Mouse (Mus musculus) MEL (cell line): ENCODE data around the gene Morc4.

Experiments used
- CHD1 ChIP-seq: IDR thresholded peaks from 2 replicates; pipeline ENCODE4 v1.6.1; 2012; ENCODE audit warnings: low read depth, mild to moderate bottlenecking, inconsistent platforms, low read length, improper control_type of control experiment
- CHD2 ChIP-seq: IDR thresholded peaks from 2 replicates; pipeline ENCODE4 v1.6.1; 2011; ENCODE audit warnings: low read length, improper control_type of control experiment
- CTCF ChIP-seq, 3 experiments: IDR thresholded peaks in 2 of 3; conservative IDR thresholded peaks in 1 of 3; 2 replicates each; pipeline ENCODE4 v1.5.1; 2011 to 2012; ENCODE audit warnings: low read length in 3 of 3, low read depth in 2 of 3, mild to moderate bottlenecking in 2 of 3, improper control_type of control experiment in 1 of 3, inconsistent platforms in 1 of 3, mixed read lengths in 1 of 3, moderate library complexity in 1 of 3; ENCODE audit not compliant: control insufficient read depth in 1 of 3, insufficient read depth in 1 of 3, poor library complexity in 1 of 3, severe bottlenecking in 1 of 3
- EP300 ChIP-seq, 2 experiments: IDR thresholded peaks; 2 replicates each; pipeline ENCODE4 v1.6.1; 2011; ENCODE audit warnings: improper control_type of control experiment in 2 of 2, low read length in 2 of 2, low read depth in 1 of 2, mild to moderate bottlenecking in 1 of 2
- HCFC1 ChIP-seq: IDR thresholded peaks from 2 replicates; pipeline ENCODE4 v1.6.1; 2012; ENCODE audit warnings: low read depth, mild to moderate bottlenecking, inconsistent platforms, low read length, improper control_type of control experiment, moderate library complexity
- UBTF ChIP-seq: IDR thresholded peaks from 2 replicates; pipeline ENCODE4 v1.6.1; 2012; ENCODE audit warnings: low read depth, mild to moderate bottlenecking, inconsistent platforms, low read length, improper control_type of control experiment, moderate library complexity, borderline replicate concordance; ENCODE audit not compliant: insufficient read depth

- TF ChIP-seq CHD2 (no peak), UBTF (no peak), CTCF (IDR thresholded peaks at IDR 0.05 in 2 of 3, conservative IDR thresholded peaks at IDR 0.05 in 1 of 3; ENCODE audit: control insufficient read depth in 1 of 3, insufficient read depth in 1 of 3, low read depth in 2 of 3, low read length in 3 of 3, poor library complexity in 1 of 3, severe bottlenecking in 1 of 3) (no peak), HCFC1 (no peak), EP300 (IDR thresholded peaks at IDR 0.05; ENCODE audit: low read depth in 1 of 2, low read length in 2 of 2) (no peak), CHD1 (no peak)
Observed at GRCm38 (mm10) chrX:139778886-139779285, 92.6 kb downstream of the Morc4 start.
